Mouse (Mus musculus) limb, embryonic 14.5 days (tissue): ENCODE data around the gene Mycbpap. TPM values are rescaled to one million over a fixed set of nuclear protein-coding genes. Genes with fewer than 3 reads are reported as not detected.

Source experiments
- ATAC-seq: fragments of 200-750 bp; cut with Nextera tagmentation; 2 replicates; pipeline ENCODE4 v1.8.0; 2017; ENCODE audit warnings: low read depth, moderate number of reproducible peaks, moderate TSS enrichment; ENCODE audit not compliant: low FRiP score
- DNase-seq: peaks from one replicate; pipeline ENCODE4 v3.0.0-alpha.2; 2015; ENCODE audit warnings: low spot score
- H3K27ac ChIP-seq: fragments of 300-500 bp; sonication (generic); replicated peaks from 2 replicates; pipeline ENCODE4 v1.5.1; 2014; ENCODE audit warnings: low read depth, mild to moderate bottlenecking, low read length, moderate library complexity, mixed read lengths
- H3K27me3 ChIP-seq: fragments of 300-500 bp; sonication (generic); 2 replicates; pipeline ENCODE4 v1.6.1; 2014; ENCODE audit warnings: low read length, mixed read lengths; ENCODE audit not compliant: control insufficient read depth, insufficient read depth
- H3K36me3 ChIP-seq: fragments of 300-500 bp; sonication (generic); 2 replicates; pipeline ENCODE4 v1.6.1; 2014; ENCODE audit warnings: mild to moderate bottlenecking, low read length, moderate library complexity, mixed read lengths; ENCODE audit not compliant: control insufficient read depth, insufficient read depth
- H3K4me1 ChIP-seq: fragments of 300-500 bp; sonication (generic); 2 replicates; pipeline ENCODE4 v1.6.1; 2014; ENCODE audit warnings: antibody characterized with exemption, low read length, mixed read lengths; ENCODE audit not compliant: control insufficient read depth, insufficient read depth
- H3K4me2 ChIP-seq: fragments of 300-500 bp; sonication (generic); replicated peaks from 2 replicates; pipeline ENCODE4 v1.6.1; 2014; ENCODE audit warnings: low read depth, mild to moderate bottlenecking, low read length, moderate library complexity; ENCODE audit not compliant: severe bottlenecking
- H3K4me3 ChIP-seq: fragments of 300-500 bp; sonication (generic); replicated peaks from 2 replicates; pipeline ENCODE4 v1.5.1; 2014; ENCODE audit warnings: low read length
- H3K9ac ChIP-seq: fragments of 300-500 bp; sonication (generic); 2 replicates; pipeline ENCODE4 v1.6.1; 2014; ENCODE audit warnings: mild to moderate bottlenecking, low read depth, low read length, moderate library complexity; ENCODE audit not compliant: severe bottlenecking
- H3K9me3 ChIP-seq: fragments of 300-500 bp; sonication (generic); 2 replicates; pipeline ENCODE4 v1.6.1; 2016; ENCODE audit warnings: low read length; ENCODE audit not compliant: control insufficient read depth
- POLR2A ChIP-seq: fragments of 200-500 bp; IDR thresholded peaks from 2 replicates; pipeline ENCODE4 v1.8.0; 2012; ENCODE audit warnings: inconsistent platforms, mild to moderate bottlenecking, moderate library complexity, borderline replicate concordance; ENCODE audit not compliant: insufficient read depth, insufficient read length; ENCODE audit errors: extremely low read depth
- WGBS: fragments of 180-500 bp; shearing (Covaris S2); extraction: QIAGEN DNeasy Blood & Tissue Kit; methylation state at CpG from one replicate; pipeline ENCODE4 v1.1.7; 2014; 5-methylcytosine and 5-hydroxymethylcytosine counted together
- polyA plus RNA-seq, 2 experiments: library from polyadenylated mRNA; depleted of rRNA in 1 of 2; stranded (reverse) in 1 of 2; unstranded in 1 of 2; fragments of >200 nt; fragmentation: Nextera tagmentation in 1 of 2; extraction: Ambion mirVana in 1 of 2; gene quantifications; 2 replicates each; pipeline versions ENCODE4 v1.2.1 to v1.2.3; 2012 to 2014

Gene Mycbpap
- polyA plus RNA-seq, 2 experiments, result 1.2 to 2.6 TPM

- H3K36me3 ChIP-seq, result peaks cover 39% of the 10 kb centered on the region
- no peak overlapping the region for H3K4me3 ChIP-seq
- H3K27me3 ChIP-seq, result no peaks in the 10 kb centered on the region
- H3K9me3 ChIP-seq, result no peaks in the 10 kb centered on the region
- H3K4me2 ChIP-seq, result no peak overlapping the region
- ATAC-seq (no peak), DNase-seq (no peak)
- no peak for TF ChIP-seq POLR2A
- 84% methylated on average over 17 of the region's 17 CpGs for WGBS
- H3K4me1 ChIP-seq, result peaks cover 55% of the 10 kb centered on the region
- H3K9ac ChIP-seq, result no peak overlapping the region
- no peak overlapping the region for H3K27ac ChIP-seq
These were observed 55.1 kb downstream of the Mycbpap start for GRCm38 (mm10) chr11:94466333-94466855.

DNA sequence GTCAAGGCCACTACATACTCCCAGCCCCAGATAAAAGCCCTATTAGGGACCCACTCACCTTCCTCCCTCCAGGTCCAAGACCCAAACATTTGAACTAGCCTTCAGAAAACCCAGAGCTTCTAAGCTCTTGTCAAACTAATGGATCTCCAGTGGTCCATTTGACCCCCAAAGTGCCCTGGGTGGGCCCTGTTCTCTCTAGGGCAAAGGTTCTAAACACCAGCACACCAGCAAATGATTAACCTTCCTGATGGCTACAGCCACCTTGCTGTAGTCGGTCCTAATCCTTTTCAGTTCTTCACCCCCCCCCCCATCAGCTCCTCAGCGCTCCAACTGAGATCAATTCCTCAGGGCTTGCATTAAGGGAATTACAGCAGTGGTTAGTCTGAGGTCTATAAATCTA, 57.4 kb downstream of the Mycbpap start:
- Histone ChIP-seq H3K27ac (no peak overlapping the region), H3K36me3 (peaks cover 60% of the 10 kb centered on the region), H3K27me3 (no peaks in the 10 kb centered on the region), H3K4me2 (no peak overlapping the region), H3K4me3 (no peak overlapping the region), H3K9me3 (no peaks in the 10 kb centered on the region), H3K4me1 (peaks cover 35% of the 10 kb centered on the region), H3K9ac (no peak overlapping the region)
- TF ChIP-seq POLR2A, result no peak
- no peak for DNase-seq
- ATAC-seq, result no peak
- WGBS, result 12% methylated on average over 2 of the region's 2 CpGs

DNA sequence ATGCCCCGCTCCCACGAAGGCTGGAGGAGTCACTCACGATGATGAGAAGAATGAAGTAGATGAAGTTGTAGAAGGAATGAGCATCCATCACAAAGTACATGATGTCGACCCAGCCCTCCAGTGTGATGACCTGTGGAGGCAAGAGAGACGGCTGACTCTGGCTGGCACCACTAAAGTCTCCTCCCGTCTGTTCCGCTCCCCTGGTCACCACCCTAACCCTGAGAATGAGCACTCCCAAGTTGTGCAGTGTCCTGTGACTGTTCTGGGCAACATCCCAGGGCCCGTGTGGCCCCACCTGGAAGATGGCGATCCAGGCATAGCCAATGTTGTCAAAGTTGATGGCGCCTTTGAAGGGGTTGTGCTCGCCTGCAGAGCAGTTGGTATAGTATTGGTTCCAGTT, 59.7 kb downstream of the Mycbpap start:
- Histone ChIP-seq H3K9ac (no peak overlapping the region), H3K9me3 (no peaks in the 10 kb centered on the region), H3K27me3 (no peaks in the 10 kb centered on the region), H3K4me3 (no peak overlapping the region), H3K4me2 (no peak overlapping the region), H3K4me1 (peaks cover 19% of the 10 kb centered on the region), H3K36me3 (peaks cover 80% of the 10 kb centered on the region), H3K27ac (no peak overlapping the region)
- no peak for TF ChIP-seq POLR2A
- ATAC-seq, result no peak
- no peak for DNase-seq
- WGBS, result 91% methylated on average over 11 of the region's 11 CpGs

DNA sequence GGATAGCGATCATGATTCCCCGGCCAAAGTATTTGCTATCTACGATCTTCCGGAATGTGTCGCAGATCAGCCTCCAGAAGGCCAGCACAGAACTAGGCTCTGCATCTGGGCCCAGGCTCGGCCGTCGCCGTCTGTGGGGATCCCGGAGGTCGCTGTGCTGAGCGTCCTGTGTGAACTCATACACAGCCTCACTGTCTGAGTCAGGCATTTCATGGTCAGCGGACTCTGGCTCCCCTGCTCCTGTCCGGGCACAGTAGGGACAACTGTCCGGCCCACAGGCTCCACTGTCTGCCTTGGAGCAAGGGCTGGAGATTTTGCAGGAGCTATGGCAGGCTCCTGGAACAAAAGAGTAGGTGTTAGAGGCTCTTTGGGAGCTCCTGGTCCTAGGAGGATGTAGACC, 64.5 kb downstream of the Mycbpap start:
- no peak overlapping the region for H3K27ac ChIP-seq
- no peaks in the 10 kb centered on the region for H3K9me3 ChIP-seq
- no peak overlapping the region for H3K4me3 ChIP-seq
- ATAC-seq (no peak), DNase-seq (no peak)
- H3K27me3 ChIP-seq, result no peaks in the 10 kb centered on the region
- WGBS, result 85% methylated on average over 15 of the region's 15 CpGs
- TF ChIP-seq POLR2A, result no peak
- H3K36me3 ChIP-seq, result peaks cover 93% of the 10 kb centered on the region
- H3K9ac ChIP-seq, result no peak overlapping the region
- H3K4me1 ChIP-seq, result no peaks in the 10 kb centered on the region
- H3K4me2 ChIP-seq, result no peak overlapping the region

- H3K27me3 ChIP-seq, result no peaks in the 10 kb centered on the region
- peaks cover 93% of the 10 kb centered on the region for H3K36me3 ChIP-seq
- WGBS, result 79% methylated on average over 3 of the region's 3 CpGs
- H3K4me3 ChIP-seq, result no peak overlapping the region
- H3K4me1 ChIP-seq, result peaks cover 5% of the 10 kb centered on the region; the same call in 1 of the 2 replicates
- no peak overlapping the region for H3K9ac ChIP-seq
- TF ChIP-seq POLR2A, result no peak
- H3K4me2 ChIP-seq, result no peak overlapping the region
- DNase-seq (no peak), ATAC-seq (no peak)
- H3K9me3 ChIP-seq, result no peaks in the 10 kb centered on the region
- H3K27ac ChIP-seq, result no peak overlapping the region
These were observed 65.2 kb downstream of the Mycbpap start for GRCm38 (mm10) chr11:94456347-94456746.
